Mouse (Mus musculus) small intestine, adult 2 months (tissue): ENCODE measurements around the gene Comp.

ENCODE experiments used
- CTCF ChIP-seq: fragments of 200-500 bp; IDR thresholded peaks from 2 replicates; pipeline ENCODE4 v1.5.1; 2012; ENCODE audit warnings: low read depth, mild to moderate bottlenecking, control low read depth, inconsistent platforms, low read length, moderate library complexity, mixed read lengths; ENCODE audit not compliant: insufficient replicate concordance, insufficient read length; ENCODE audit errors: extremely low read depth
- POLR2A ChIP-seq: fragments of 200-500 bp; IDR thresholded peaks from 2 replicates; pipeline ENCODE4 v1.6.1; 2012; ENCODE audit warnings: low read depth, mild to moderate bottlenecking, control low read depth, inconsistent platforms, low read length, moderate library complexity

DNA sequence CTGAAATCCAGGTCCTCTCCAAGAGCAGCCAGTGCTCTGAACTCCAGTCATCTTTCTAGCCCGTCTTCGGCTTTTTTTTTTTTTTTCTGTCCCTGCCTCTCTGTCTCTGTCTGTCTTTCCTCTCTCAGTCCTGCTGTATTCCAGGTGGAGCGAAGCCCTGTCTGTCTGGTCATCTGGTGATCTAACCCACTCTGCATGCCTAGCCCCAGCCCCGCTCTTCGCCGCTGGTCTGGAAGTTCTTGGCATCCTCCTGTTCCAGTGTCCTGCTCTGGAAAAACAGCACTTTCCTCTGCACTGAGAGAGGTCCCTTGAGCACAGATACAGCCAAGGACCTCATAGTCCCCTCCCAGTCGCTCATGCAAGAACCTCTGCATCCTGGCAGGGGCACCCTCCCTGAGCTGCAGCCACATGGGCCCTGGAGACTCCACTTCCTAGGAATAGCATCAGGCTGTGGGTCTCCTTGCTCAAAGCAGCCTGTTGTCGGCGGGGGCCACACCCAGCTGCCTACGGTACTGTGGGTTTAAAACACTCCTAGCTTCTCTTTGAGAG is 11.8 kb upstream of the Comp start:
- no peak for TF ChIP-seq POLR2A
- TF ChIP-seq CTCF: no peak
